28 mouse cellular contexts compared by ENCODE assay signal in genomic region chr11:5042645-5043381, GRCm38 (mm10). TPM values are rescaled to one million over a fixed set of nuclear protein-coding genes. Genes with fewer than 3 reads are reported as not detected.
DNase-seq lines count a peak whose midpoint lies in the region; ATAC-seq and TF ChIP-seq lines count a peak whose summit lies in the region.
"Had no signal": no experiment of that assay in that cellular context is flagged by ENCODE, and none has a peak within 500 bp of the region (broad histone marks: within the 10 kb centered on the region; RNA-seq: fewer than 3 reads in every experiment).

No protein-coding gene starts in this region.

- 88% methylated on average over 8 of the region's 8 CpGs for WGBS in heart, embryonic 12.5 days

- H3K36me3 ChIP-seq in heart, embryonic 12.5 days = peaks cover 54% of the 10 kb centered on the region

- H3K27ac ChIP-seq in layer of hippocampus, adult 2 months = peak overlapping the region; percentile 91
- no peak overlapping the region for H3K27ac ChIP-seq in heart, embryonic 12.5 days (ENCODE audit: poor library complexity, severe bottlenecking)
- H3K27ac ChIP-seq: embryonic facial prominence, embryonic 10.5 days; hindbrain, embryonic 14.5 days; limb, embryonic 15.5 days; liver, embryonic 15.5 days; macrophage; neural tube, embryonic 15.5 days; stomach, embryonic 15.5 days had no signal

- H3K9ac ChIP-seq in heart, embryonic 12.5 days = no peak overlapping the region
- H3K9ac ChIP-seq: hindbrain, embryonic 14.5 days; limb, embryonic 15.5 days; liver, embryonic 15.5 days; neural tube, embryonic 15.5 days; stomach, embryonic 15.5 days had no signal

- H3K27me3 ChIP-seq in heart, embryonic 12.5 days (replicated peaks) = no peaks in the 10 kb centered on the region
- H3K27me3 ChIP-seq: limb, embryonic 15.5 days; liver, embryonic 15.5 days; neural tube, embryonic 15.5 days; stomach, embryonic 15.5 days had no signal

- H3K4me1 ChIP-seq in heart, embryonic 12.5 days (replicated peaks) = peaks cover 19% of the 10 kb centered on the region
- H3K4me1 ChIP-seq: liver, embryonic 15.5 days; neural tube, embryonic 15.5 days; stomach, embryonic 15.5 days had no signal

- no peak for TF ChIP-seq CTCF in layer of hippocampus, adult 2 months (conservative IDR thresholded peaks at IDR 0.05)

- DNase-seq in layer of hippocampus, adult 2 months (ENCODE audit: low spot score in 2 of 2) = no peak
- no peak for DNase-seq in layer of hippocampus, adult 8-10 months (ENCODE audit: low spot score in 2 of 2)
- peak; percentile 63 for DNase-seq in cerebellum, adult 11-12 months
- DNase-seq in cerebellum, postnatal 14 days = peak; percentile 56 to 66
- peak; percentile 13 for DNase-seq in induced T-regulatory cell, adult 2 months (ENCODE audit: low read depth)
- no peak for DNase-seq in adrenal gland, postnatal 36 days
- DNase-seq in embryo, embryonic 11 days = no peak
- DNase-seq: adrenal gland, adult 8-10 months; B cell, adult 2 months; gastrocnemius, postnatal 36 days; heart, postnatal 4 days; kidney, adult 2 months; kidney, postnatal 14 days; left cerebral cortex, postnatal 4 days; right cerebral cortex, adult 18-20 months; right cerebral cortex, postnatal 4 days; thymus, postnatal 36 days had no signal

- no peaks in the 10 kb centered on the region for H3K9me3 ChIP-seq in heart, embryonic 12.5 days (replicated peaks)
- H3K9me3 ChIP-seq: embryonic facial prominence, embryonic 10.5 days; limb, embryonic 15.5 days; liver, embryonic 15.5 days; neural tube, embryonic 15.5 days; stomach, embryonic 15.5 days had no signal

- no peak overlapping the region for H3K4me2 ChIP-seq in heart, embryonic 12.5 days
- H3K4me2 ChIP-seq: hindbrain, embryonic 14.5 days; limb, embryonic 15.5 days; liver, embryonic 15.5 days; midbrain, embryonic 11.5 days; neural tube, embryonic 15.5 days; stomach, embryonic 15.5 days had no signal

- no peak for ATAC-seq in heart, embryonic 12.5 days (ENCODE audit: insufficient number of reproducible peaks, low FRiP score)
- ATAC-seq: activated CD4-positive, CD25-positive, alpha-beta regulatory T cell, adult 4 months; forebrain, embryonic 16.5 days had no signal

- H3K4me3 ChIP-seq in layer of hippocampus, adult 2 months = no peak overlapping the region
- no peak overlapping the region for H3K4me3 ChIP-seq in heart, embryonic 12.5 days
- H3K4me3 ChIP-seq: embryonic facial prominence, embryonic 10.5 days; limb, embryonic 15.5 days; liver, embryonic 15.5 days; neural tube, embryonic 15.5 days; stomach, embryonic 15.5 days had no signal

RNA-seq across cellular contexts. Expression of gene Rasl10a, which starts 15.1 kb away (rescaled TPM):
- 10 to 100 TPM; 87.7 to 95.3 TPM for total RNA-seq in layer of hippocampus, adult 2 months (2021)
- total RNA-seq in layer of hippocampus, adult 8-10 months (2022) = 10 to 100 TPM; 48.3 to 100.0 (median 69.5) TPM
- total RNA-seq in adrenal gland, postnatal 36 days (2021) = under 1 TPM in 1 of 2 experiments, not detected in 1; 0.56 TPM
- 0.70 and 1.0 TPM in 2 replicates for polyA plus RNA-seq in heart, embryonic 12.5 days (2016; fragmentation: Nextera tagmentation; extraction: Ambion mirVana)
- polyA plus RNA-seq: activated CD4-positive, CD25-positive, alpha-beta regulatory T cell, adult 4 months; macrophage had no signal

RNA-seq across cellular contexts. Expression of gene Gas2l1, which starts 22.3 kb away (rescaled TPM):
- total RNA-seq in layer of hippocampus, adult 2 months (2021) = 10 to 100 TPM; 93.6 to 97.7 TPM
- total RNA-seq in layer of hippocampus, adult 8-10 months (2022) = 10 to 100 TPM; 81.4 to 91.4 (median 86.0) TPM
- total RNA-seq in adrenal gland, postnatal 36 days (2021) = 10 to 100 TPM; 41.4 to 50.8 TPM
- 31.6 and 35.8 TPM in 2 replicates for polyA plus RNA-seq in heart, embryonic 12.5 days (2016; fragmentation: Nextera tagmentation; extraction: Ambion mirVana)

RNA-seq across cellular contexts. Expression of gene Rhbdd3, which starts 55.9 kb away (rescaled TPM):
- 10 to 100 TPM; 19.7 to 19.8 TPM for total RNA-seq in layer of hippocampus, adult 2 months (2021)
- 10 to 100 TPM; 22.1 to 26.4 (median 24.2) TPM for total RNA-seq in layer of hippocampus, adult 8-10 months (2022)
- 10 to 100 TPM; 17.3 to 27.7 TPM for total RNA-seq in adrenal gland, postnatal 36 days (2021)
- 26.5 and 28.4 TPM in 2 replicates for polyA plus RNA-seq in heart, embryonic 12.5 days (2016; fragmentation: Nextera tagmentation; extraction: Ambion mirVana)

RNA-seq across cellular contexts. Expression of gene Ap1b1, which starts 56.2 kb away (rescaled TPM):
- total RNA-seq in layer of hippocampus, adult 2 months (2021) = 100 to 1,000 TPM; 144 to 147 TPM
- 100 to 1,000 TPM; 144 to 152 (median 150) TPM for total RNA-seq in layer of hippocampus, adult 8-10 months (2022)
- 10 to 100 TPM; 59.6 to 59.7 TPM for total RNA-seq in adrenal gland, postnatal 36 days (2021)
- polyA plus RNA-seq in heart, embryonic 12.5 days (2016; fragmentation: Nextera tagmentation; extraction: Ambion mirVana) = 51.4 and 56.4 TPM in 2 replicates

RNA-seq across cellular contexts. Expression of gene Ewsr1, which starts 56.3 kb away (rescaled TPM):
- total RNA-seq in layer of hippocampus, adult 2 months (2021) = 100 to 1,000 TPM; 333 to 394 TPM
- 100 to 1,000 TPM; 333 to 412 (median 383) TPM for total RNA-seq in layer of hippocampus, adult 8-10 months (2022)
- 100 to 1,000 TPM; 219 to 230 TPM for total RNA-seq in adrenal gland, postnatal 36 days (2021)
- polyA plus RNA-seq in heart, embryonic 12.5 days (2016; fragmentation: Nextera tagmentation; extraction: Ambion mirVana) = 475 and 499 TPM in 2 replicates

Comparison
In these comparisons a context has a peak if more than half of its experiments do, and no peak if none do; other contexts are left out.
1. DNase-seq: peak in cerebellum, adult 11-12 months (single experiment), cerebellum, postnatal 14 days (2 of 2) and induced T-regulatory cell, adult 2 months (single experiment); none in layer of hippocampus, adult 2 months (0 of 2), layer of hippocampus, adult 8-10 months (0 of 2), adrenal gland, postnatal 36 days (0 of 2) and embryo, embryonic 11 days (single experiment).
2. RNA of gene Rasl10a, which starts 15.1 kb away (total RNA-seq): 87.7 to 95.3 TPM in layer of hippocampus, adult 2 months and 48.3 to 100.0 TPM in layer of hippocampus, adult 8-10 months; 0.56 TPM in adrenal gland, postnatal 36 days; every median in the first group is over 10 times any median in the second.